Mouse (Mus musculus) spleen, postnatal 0 days (tissue): ENCODE data around the gene Riox1. TPM values are rescaled to one million over a fixed set of nuclear protein-coding genes. Genes with fewer than 3 reads are reported as not detected.

Experiments
- polyA plus RNA-seq: library from polyadenylated mRNA; unstranded; fragments of >200 nt; fragmentation: Nextera tagmentation; extraction: Ambion mirVana; gene quantifications from 2 replicates; pipeline ENCODE4 v1.2.1, GENCODE M21; 2015

Riox1 gene
- 11.4 and 13.0 TPM in 2 replicates for polyA plus RNA-seq

GRCm38 (mm10) chr12:83950493-83950839 is at the start of gene Riox1:
TSS of gene Riox1 (plus strand) at chr12:83950608.

GRCm38 (mm10) chr12:83921535-83922381 is 28.6 kb upstream of the Riox1 start, which contains the start of gene Numb:
TSS of gene Numb (minus strand) at chr12:83921934.

GRCm38 (mm10) chr12:83984752-83985151 is 34.3 kb downstream of the Riox1 start, which contains the start of gene Heatr4:
TSS of gene Heatr4 (minus strand) at chr12:83984852.

GRCm38 (mm10) chr12:83987583-83988441 is 37.4 kb downstream of the Riox1 start, which contains the start of gene Acot2:
TSS of gene Acot2 (plus strand) at chr12:83987861.

Other genes starting within 250 kb of the Riox1 start
- gene Papln, start 187.0 kb upstream of the Riox1 start, polyA plus RNA-seq = 0.37 and 0.44 TPM in 2 replicates
- gene Numb, start 28.7 kb upstream of the Riox1 start, polyA plus RNA-seq = 13.7 and 16.1 TPM in 2 replicates
- not detected in 2 replicates for gene Heatr4, start 34.2 kb downstream of the Riox1 start, polyA plus RNA-seq
- gene Acot2, start 37.3 kb downstream of the Riox1 start, polyA plus RNA-seq = 19.0 and 19.9 TPM in 2 replicates
- 5.7 and 6.8 TPM in 2 replicates for gene Acot1, start 58.9 kb downstream of the Riox1 start, polyA plus RNA-seq
- gene Acot4, start 87.8 kb downstream of the Riox1 start, polyA plus RNA-seq = 0.13 TPM in 2 replicates
- not detected in 2 replicates for gene Gm49366, start 88.3 kb downstream of the Riox1 start, polyA plus RNA-seq
- 0.04 TPM in 1 of 2 replicates, not detected in the other for gene Acot3, start 101.5 kb downstream of the Riox1 start, polyA plus RNA-seq
- not detected in 2 replicates for gene Acot5, start 118.7 kb downstream of the Riox1 start, polyA plus RNA-seq
- gene Acot6, start 150.0 kb downstream of the Riox1 start, polyA plus RNA-seq = 0.90 and 1.3 TPM in 2 replicates
- 0.63 and 1.0 TPM in 2 replicates for gene Dnal1, start 163.8 kb downstream of the Riox1 start, polyA plus RNA-seq
- gene Pnma1, start 197.9 kb downstream of the Riox1 start, polyA plus RNA-seq = 0.41 and 0.43 TPM in 2 replicates